Mouse (Mus musculus) liver, adult 2 months (tissue): ENCODE data around the gene Brd2. TPM values are rescaled to one million over a fixed set of nuclear protein-coding genes. Genes with fewer than 3 reads are reported as not detected.

Experiments
- DNase-seq: peaks from one replicate; pipeline ENCODE4 v3.0.0-alpha.2; 2011; ENCODE audit warnings: low read depth, low spot score; ENCODE audit errors: extremely low read depth
- H3K27ac ChIP-seq: fragments of 200-500 bp; replicated peaks from 2 replicates; pipeline ENCODE4 v1.5.1; 2012; ENCODE audit warnings: low read depth, mild to moderate bottlenecking, control low read depth, inconsistent platforms, low read length; ENCODE audit not compliant: insufficient read depth
- H3K27me3 ChIP-seq: fragments of 200-500 bp; 2 replicates; pipeline ENCODE4 v1.6.1; 2012; ENCODE audit warnings: mild to moderate bottlenecking, moderate library complexity, low read length, inconsistent platforms; ENCODE audit not compliant: control insufficient read depth, insufficient read depth
- H3K36me3 ChIP-seq: fragments of 200-500 bp; 2 replicates; pipeline ENCODE4 v1.6.1; 2012; ENCODE audit warnings: low read length, inconsistent platforms; ENCODE audit not compliant: control insufficient read depth, insufficient read depth
- H3K4me1 ChIP-seq: fragments of 200-500 bp; 2 replicates; pipeline ENCODE4 v1.6.1; 2011; ENCODE audit warnings: low read length; ENCODE audit not compliant: control insufficient read depth, insufficient read depth
- H3K4me3 ChIP-seq: fragments of 200-500 bp; 2 replicates; pipeline ENCODE4 v1.5.1; 2011; ENCODE audit warnings: low read depth, mild to moderate bottlenecking, control low read depth, low read length, moderate library complexity; ENCODE audit not compliant: insufficient read depth
- H3K79me2 ChIP-seq: fragments of 200-500 bp; 2 replicates; pipeline ENCODE4 v1.6.1; 2012; ENCODE audit warnings: inconsistent platforms, mild to moderate bottlenecking, low read length, moderate library complexity; ENCODE audit not compliant: control insufficient read depth, insufficient read depth
- H3K9ac ChIP-seq: fragments of 200-500 bp; 2 replicates; pipeline ENCODE4 v1.6.1; 2012; ENCODE audit warnings: low read depth, mild to moderate bottlenecking, control low read depth, inconsistent platforms, low read length
- CTCF ChIP-seq: fragments of 200-500 bp; IDR thresholded peaks from 2 replicates; pipeline ENCODE4 v1.5.1; 2011; ENCODE audit warnings: low read depth, low read length, control low read depth
- POLR2A ChIP-seq: fragments of 200-500 bp; IDR thresholded peaks from 2 replicates; pipeline ENCODE4 v1.6.1; 2011; ENCODE audit warnings: low read length, control low read depth; ENCODE audit not compliant: insufficient read depth; ENCODE audit errors: extremely low read depth
- WGBS: fragments of 180-500 bp; shearing (Covaris S2); methylation state at CpG from one replicate; pipeline ENCODE4 v1.1.7; 2018; 5-methylcytosine and 5-hydroxymethylcytosine counted together
- polyA plus RNA-seq: library from polyadenylated mRNA; depleted of rRNA; stranded (reverse); fragments of >200 nt; gene quantifications from 2 replicates; pipeline ENCODE4 v1.2.3, GENCODE M21; 2012
- total RNA-seq: library from RNA; depleted of rRNA; stranded (reverse); fragments of >200 nt; gene quantifications from 2 replicates; pipeline ENCODE4 v1.2.3, GENCODE M21; 2014

Gene Brd2
- total and polyA plus RNA-seq, 2 experiments = 39.0 to 76.9 TPM

DNA sequence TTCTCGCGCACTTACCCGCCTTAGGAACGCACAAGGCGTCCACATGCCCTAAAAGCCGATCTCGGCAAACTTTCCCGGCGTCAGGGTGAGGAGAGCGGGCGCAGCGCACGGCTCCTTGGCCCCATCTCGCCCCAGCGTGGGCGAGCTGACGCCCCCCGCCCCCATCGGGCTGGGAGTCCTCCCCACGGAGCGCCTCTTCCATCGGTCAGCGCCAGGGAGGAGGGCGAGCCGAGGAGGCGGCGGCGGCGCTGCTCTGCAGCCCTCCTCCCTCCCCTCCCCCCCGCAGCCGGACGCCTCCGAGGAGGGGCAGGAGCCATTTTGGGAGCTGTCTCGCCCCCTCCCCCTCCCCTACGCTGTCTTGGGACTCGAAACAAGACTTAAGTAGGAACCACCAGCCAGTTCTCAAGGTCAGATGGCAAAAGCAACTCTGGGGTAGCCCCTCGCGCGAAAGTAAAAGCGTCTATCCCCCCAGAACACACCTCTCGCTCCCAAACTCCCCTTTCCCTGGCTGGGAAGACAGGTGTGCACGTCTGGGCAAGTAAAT is 2.2 kb downstream of the Brd2 start:
- WGBS = under 1% methylated on average over 40 of the region's 42 CpGs
- Histone ChIP-seq H3K4me1 (peaks cover 14% of the 10 kb centered on the region), H3K9ac (peak overlapping the region; percentile 95), H3K36me3 (peaks cover 29% of the 10 kb centered on the region), H3K27me3 (no peaks in the 10 kb centered on the region), H3K79me2 (peaks cover 26% of the 10 kb centered on the region), H3K4me3 (peak overlapping the region; percentile 90), H3K27ac (peak overlapping the region; percentile 99)
- TF ChIP-seq CTCF = no peak
- TF ChIP-seq POLR2A = 0 out of 2 replicates have a peak, but pooled peaks have one; percentile 8
- peak; percentile 61 for DNase-seq

DNA sequence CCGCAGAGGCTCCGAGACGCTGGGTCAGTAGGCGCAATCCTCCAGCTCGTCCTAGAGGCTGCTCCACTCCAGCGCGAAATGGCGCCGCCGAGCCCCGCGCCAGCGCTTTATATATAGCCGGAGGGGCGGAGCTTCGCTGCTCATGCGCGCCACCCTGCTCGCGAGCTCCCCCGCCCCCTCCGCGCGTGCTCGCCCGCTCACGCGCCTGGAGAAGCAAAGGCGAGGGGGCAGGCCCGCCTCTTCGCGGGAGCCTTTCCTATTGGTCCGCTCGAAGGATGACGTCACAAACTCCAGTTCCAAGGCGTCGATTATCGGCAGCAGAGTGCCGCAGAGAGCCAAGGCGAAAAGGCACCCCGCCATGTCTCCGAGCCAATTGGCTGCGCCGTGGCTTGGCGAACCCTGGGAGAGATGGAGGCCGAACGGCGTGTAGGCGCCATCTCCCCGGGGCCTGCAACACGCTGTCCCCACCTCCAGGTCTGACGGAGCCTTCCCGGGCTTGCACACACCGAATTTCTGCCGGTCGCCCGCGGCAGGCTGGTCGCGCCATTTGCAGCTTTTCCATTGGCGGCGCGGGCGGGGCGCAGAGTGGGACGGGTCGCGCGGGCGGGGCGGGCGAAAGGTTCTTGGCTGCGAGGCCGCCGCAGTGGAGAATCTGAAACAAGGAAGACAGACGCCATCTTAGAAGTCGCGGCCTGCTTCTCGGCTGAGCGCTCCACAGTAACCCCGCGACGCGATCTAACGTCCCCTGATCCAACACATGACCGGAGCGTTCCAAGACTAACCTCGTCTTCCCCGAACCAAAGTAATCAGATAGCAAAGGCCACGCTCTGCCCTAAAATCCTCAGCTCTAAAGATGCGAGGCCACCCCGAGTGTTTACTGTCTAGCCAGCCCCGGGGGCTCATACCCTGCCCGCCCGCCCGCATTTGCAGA is 2.9 kb downstream of the Brd2 start, which contains the start of gene H2-DMa:
H2-DMa (plus strand) TSS at position 293 of the 931 bp plus-strand sequence.
- under 1% methylated on average over 96 of the region's 96 CpGs for WGBS
- H3K4me1 ChIP-seq = peaks cover 17% of the 10 kb centered on the region

DNA sequence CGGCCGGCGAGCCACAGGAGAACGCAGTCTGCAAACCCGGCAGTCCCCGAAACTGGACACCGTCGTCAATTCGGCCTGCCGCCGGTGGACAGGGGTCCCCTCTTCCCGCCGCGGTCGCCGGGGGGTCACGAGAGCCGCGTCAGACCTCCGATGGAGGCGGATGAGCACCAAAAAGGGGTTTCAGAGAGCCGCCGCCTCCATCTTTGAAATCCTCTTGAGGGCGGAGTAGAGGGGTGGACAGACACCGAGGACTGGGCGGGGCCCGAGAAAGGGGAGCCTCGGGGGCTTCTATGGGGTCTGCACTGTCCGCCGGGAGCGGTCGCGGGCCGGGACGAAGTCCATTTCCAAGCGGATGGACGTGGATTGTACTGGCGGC is 3.6 kb downstream of the Brd2 start:
- no peak for TF ChIP-seq POLR2A
- TF ChIP-seq CTCF = 0 out of 2 replicates have a peak, but pooled peaks have one; percentile 5
- WGBS = under 1% methylated on average over 38 of the region's 38 CpGs

More for the DNA sequence above, 2.9 kb downstream of the Brd2 start, which contains the start of gene H2-DMa:
- Histone ChIP-seq H3K36me3 (peaks cover 36% of the 10 kb centered on the region), H3K27ac (peak within 1 kb of the TSS; percentile 99), H3K27me3 (no peaks in the 10 kb centered on the region), H3K9ac (peak within 1 kb of the TSS; percentile 97), H3K79me2 (peaks cover 26% of the 10 kb centered on the region), H3K4me3 (peak within 1 kb of the TSS; percentile 95)
- DNase-seq = peak; percentile 94
- peak; percentile 100 for TF ChIP-seq POLR2A
- TF ChIP-seq CTCF = no peak

DNA sequence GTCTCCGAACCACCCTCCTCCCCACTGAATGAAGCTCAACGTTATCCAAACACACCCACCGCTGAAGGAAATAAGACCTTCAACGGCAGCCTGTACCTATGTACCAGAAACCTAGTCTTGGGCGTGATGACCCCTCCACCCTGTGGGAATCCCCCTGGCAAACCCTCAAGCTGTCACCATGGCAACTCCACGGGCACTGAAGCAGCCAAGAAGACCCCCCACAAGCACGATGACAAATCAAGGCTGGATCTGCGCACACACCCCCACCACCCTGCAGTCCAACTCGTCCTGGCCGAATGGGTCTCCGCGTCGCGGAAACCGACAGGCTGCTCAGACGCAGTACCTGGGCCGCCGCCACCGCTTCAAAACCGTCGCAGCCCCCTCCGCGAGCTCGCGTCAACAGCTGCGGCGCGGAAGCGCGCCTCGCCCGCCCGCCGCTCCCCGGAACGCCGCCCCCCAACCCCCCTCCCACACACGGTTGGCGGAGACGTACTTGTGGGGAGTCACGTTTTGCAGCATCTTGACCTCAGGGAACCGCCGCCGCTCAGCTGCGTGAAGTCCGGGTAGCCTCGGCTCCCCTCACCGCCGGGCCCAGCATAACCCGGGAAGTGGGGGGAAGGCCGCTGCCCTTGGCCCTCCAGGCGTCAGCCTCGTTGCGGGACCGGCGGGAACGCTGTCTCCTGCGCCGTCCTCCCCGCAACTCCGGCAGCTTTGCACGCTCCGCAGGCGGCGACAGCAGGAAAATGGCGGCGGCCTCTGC is 4.1 kb downstream of the Brd2 start:
- peaks cover 15% of the 10 kb centered on the region; the same call in 1 of the 2 replicates for H3K4me1 ChIP-seq
- no peak for DNase-seq
- TF ChIP-seq CTCF = no peak
- no peak for TF ChIP-seq POLR2A
- peak overlapping the region; percentile 37 for H3K27ac ChIP-seq
- WGBS = under 1% methylated on average over 67 of the region's 67 CpGs
- H3K79me2 ChIP-seq = peaks cover 26% of the 10 kb centered on the region
- H3K9ac ChIP-seq = peak overlapping the region; percentile 97
- H3K4me3 ChIP-seq = peak overlapping the region; percentile 95
- peaks cover 48% of the 10 kb centered on the region for H3K36me3 ChIP-seq
- H3K27me3 ChIP-seq = no peaks in the 10 kb centered on the region

More for the DNA sequence above, 3.6 kb downstream of the Brd2 start:
- Histone ChIP-seq H3K79me2 (peaks cover 26% of the 10 kb centered on the region), H3K27me3 (no peaks in the 10 kb centered on the region), H3K36me3 (peaks cover 43% of the 10 kb centered on the region), H3K4me1 (peaks cover 17% of the 10 kb centered on the region), H3K9ac (peak overlapping the region; percentile 97), H3K27ac (peak overlapping the region; percentile 37), H3K4me3 (peak overlapping the region; percentile 95)
- no peak for DNase-seq

DNA sequence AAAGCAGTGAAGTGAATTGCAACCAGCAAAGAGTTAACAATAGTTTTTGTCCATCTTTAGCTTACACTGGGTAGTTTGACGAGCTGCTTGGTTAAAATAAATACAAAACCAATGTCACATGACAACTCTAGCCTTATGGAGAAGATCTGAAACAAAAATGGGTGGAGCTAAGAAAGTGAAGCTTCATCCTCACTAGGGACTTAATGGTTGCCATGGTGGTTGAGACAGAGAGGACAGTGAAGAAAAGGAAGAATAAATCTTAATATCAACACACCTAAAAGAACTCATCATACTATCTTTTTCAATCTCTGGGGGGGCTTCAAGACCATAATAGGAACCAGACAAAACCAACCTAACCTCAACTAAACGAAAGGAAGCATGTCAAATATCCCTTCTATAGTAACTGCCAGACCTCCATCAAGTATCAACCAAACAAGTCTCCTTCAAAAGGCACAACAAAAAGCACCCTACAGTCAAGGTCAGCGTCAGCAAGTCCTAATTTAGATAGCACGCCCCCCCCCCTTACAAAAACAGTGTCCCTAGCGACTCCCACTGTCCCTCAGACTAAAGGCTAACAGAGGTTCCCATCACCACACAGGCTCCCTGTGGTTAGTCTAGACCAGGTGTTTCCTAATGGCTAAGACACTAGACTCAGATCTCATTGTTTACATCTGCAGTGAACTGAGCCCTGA is 4.9 kb downstream of the Brd2 start:
- TF ChIP-seq CTCF = no peak
- no peak for TF ChIP-seq POLR2A
- Histone ChIP-seq H3K27ac (0 out of 2 replicates have a peak overlapping the region, but pooled peaks have one; percentile 18), H3K27me3 (no peaks in the 10 kb centered on the region), H3K4me1 (peaks cover 15% of the 10 kb centered on the region; the same call in 1 of the 2 replicates), H3K4me3 (peak overlapping the region; percentile 95), H3K9ac (peak overlapping the region; percentile 97), H3K36me3 (peaks cover 56% of the 10 kb centered on the region), H3K79me2 (peaks cover 23% of the 10 kb centered on the region)
- 0% methylated on average over 5 of the region's 5 CpGs for WGBS
- DNase-seq = peak; percentile 54
